Mouse (Mus musculus): ENCODE data around the gene Stx2.

Stx2 gene

DNA sequence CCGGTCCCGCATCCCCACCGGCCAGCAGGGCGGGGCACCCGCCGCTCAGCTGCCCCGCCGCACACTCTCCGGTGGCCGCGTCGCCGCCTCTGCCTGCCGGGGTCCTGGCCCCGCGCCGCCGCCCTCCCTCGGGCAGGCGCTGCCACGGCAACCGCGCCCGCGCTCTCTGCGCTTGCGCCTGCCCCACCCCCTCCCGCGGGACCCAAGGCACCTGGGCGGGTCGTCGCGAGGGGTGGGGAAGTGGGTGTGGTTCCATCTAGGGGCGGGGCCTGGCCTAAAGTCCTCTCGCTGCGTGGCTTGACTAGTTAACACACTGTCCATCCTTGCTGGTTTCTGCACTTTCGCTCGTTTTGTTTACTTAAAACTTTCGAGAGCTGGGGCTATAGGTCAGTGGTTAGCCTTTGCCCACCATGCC is at the start of gene Stx2:
TSS of gene Stx2 (minus strand) at position 163 of the 415 bp plus-strand sequence.
- DNase-seq (ENCODE audit: low spot score), result peak; percentile 85

- no peak for DNase-seq (ENCODE audit: low spot score)
These were observed 46.4 kb upstream of the Stx2 start for GRCm38 (mm10) chr5:129054675-129055284.

DNA sequence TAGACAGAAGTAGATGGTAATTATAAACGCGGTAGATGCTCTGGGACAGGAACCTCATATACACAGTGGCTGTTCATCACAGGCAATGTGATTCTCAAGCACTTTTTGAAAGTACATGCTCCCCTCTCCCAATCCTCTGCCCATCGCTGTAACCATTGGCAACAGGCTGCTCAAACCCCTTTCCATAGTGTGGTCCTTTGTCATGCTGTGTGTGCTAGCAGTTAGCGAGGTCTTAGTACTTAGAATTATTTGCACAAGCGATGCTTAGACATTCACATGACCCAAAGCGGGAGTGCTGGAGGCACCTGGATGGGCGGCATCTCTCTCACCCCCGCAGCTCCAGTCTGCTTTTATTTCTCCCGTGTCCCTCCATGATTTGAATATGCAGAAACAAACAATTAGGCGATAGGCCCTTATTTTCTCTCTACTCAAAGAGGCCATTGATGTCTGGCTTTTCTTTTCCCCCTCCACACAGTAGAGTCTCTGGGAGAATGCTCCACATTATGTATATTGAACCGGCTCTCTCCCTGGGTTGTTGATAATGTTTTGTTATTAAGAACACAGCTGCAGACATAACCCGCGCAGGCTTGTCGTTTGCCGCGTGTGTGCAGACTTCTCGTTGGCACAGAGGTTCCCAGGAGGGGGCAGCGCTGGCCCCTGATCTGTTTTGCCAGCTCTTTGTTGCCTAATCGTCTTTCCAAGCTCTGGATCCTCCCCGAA is 44.4 kb upstream of the Stx2 start:
- DNase-seq (ENCODE audit: low spot score), result no peak

DNA sequence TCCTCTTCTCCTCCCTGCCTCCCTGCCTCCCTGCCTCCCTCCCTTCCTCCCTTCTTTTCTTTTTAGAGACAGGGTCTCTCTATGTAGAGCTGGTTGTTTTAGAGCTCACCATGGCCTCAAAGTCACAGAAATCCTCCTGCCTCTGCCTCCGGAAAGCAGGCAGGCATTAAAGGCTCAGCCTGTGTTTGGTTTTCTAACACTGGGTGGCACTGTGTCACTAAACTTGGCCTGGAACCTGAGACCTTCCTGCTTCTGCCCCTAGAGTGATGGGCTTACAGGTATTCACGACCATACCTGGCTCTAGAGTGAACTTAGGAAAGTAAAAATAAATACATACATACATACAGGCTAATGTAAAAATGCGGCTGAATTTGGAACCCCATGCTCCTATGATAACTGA is 43.5 kb upstream of the Stx2 start:
- no peak for DNase-seq (ENCODE audit: low spot score)

DNA sequence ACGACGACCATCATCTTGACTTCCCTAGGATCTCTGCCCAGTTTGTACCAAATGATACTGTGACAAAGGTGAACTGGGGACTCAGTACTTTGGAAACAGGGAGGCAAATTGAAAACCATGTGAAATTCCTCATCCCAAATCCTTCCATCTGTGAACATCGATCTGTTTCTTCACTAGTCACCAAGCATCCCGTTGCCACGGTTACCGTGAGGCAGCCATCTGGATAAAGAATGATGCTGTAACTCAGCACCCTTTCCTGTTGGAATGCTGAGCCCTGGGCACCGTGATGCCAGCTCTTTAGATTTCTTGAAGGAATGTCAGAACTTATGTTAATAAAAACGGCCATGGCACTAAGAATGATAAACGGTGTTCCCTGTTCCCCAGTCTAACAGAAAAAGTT is 41.0 kb upstream of the Stx2 start:
- no peak for DNase-seq (ENCODE audit: low spot score)

DNA sequence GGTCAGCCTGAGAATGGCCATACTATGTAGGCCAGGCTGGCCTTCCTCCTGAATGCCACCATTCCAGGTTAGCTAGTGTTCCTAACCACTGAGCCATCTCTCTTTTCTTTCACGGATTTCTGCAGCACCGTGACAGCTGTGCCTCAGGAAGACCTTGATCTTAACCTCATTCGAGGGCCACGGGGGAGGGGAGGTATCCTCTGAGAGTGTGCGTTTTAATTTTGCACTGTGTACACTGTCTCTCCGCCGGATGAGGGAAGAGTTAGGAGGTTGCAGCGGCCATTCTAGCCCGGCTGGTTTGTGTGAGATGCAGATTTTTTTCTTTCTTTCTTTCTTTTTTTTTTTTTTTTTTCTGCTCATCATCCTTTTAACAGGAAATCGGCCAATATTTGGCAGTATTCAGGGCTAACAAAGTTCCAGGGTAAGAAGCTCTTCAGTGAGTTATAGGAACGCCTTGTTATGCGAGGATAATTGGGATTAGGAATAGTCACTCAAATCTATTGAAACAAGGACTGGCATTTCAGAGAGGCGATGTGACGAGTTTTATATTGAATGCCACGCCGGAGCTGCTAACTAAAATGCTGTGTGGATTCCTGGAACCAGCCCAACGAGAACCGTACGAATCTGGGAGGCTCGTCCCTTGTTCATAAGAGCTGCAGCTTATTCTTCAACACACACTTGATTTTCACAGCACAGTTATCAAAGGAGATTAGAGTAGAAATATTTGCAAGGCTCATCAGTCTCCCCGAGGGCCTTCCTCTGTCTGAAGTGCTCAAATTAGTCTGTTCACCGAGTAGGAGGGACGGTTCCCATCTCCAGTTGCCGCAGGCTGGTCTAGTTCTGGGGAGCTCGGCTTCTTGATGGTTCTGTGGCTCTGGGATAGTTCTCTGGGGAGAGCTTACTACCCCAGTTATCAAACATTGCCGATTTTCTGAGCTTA is 37.5 kb upstream of the Stx2 start:
- DNase-seq (ENCODE audit: low spot score), result no peak

DNA sequence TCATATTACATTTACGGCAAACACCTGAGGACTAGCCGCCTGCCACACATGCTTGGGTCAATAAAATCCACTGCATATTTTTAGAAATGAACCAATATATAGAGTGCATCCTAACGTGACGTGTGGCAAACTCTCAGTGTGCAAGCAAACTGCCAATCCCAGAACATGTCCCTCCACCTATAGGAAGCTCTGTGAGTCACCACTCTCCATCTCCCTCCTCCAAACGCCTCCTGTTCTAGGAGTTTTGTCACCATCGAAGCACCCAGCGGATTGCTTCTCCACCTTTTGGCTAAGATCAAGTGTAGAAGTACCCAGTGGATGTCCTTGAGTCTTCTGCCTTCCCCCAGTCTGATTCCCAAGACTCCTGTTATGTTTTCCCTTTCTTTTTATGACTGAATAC is 29.4 kb upstream of the Stx2 start:
- no peak for DNase-seq (ENCODE audit: low spot score)

DNA sequence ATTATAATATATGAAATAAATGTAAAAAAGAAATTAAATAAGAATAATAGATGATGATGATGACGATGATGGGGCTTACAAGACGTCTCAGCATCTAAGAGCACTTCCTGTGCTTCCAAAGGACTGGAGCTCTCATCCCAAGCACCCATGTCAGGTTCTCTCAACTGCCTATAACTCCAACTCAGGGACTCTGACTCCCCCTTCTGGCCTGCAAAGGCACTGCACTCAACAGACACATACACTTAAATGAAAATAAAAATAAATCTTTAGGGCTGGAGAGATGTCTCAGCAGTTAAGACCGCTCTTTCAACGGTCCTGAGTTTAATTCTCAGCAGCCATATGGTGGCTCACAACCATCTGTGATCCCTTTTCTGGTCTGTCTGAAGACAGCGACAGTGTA is 28.3 kb upstream of the Stx2 start:
- no peak for DNase-seq (ENCODE audit: low spot score)

- DNase-seq (ENCODE audit: low spot score), result no peak
These were observed 20.9 kb upstream of the Stx2 start for GRCm38 (mm10) chr5:129029131-129029723.

GRCm38 (mm10) chr5:129026637-129027036 is 18.3 kb upstream of the Stx2 start:
- DNase-seq (ENCODE audit: low spot score), result no peak

GRCm38 (mm10) chr5:129026171-129026570 is 17.8 kb upstream of the Stx2 start:
- DNase-seq (ENCODE audit: low spot score), result no peak

DNA sequence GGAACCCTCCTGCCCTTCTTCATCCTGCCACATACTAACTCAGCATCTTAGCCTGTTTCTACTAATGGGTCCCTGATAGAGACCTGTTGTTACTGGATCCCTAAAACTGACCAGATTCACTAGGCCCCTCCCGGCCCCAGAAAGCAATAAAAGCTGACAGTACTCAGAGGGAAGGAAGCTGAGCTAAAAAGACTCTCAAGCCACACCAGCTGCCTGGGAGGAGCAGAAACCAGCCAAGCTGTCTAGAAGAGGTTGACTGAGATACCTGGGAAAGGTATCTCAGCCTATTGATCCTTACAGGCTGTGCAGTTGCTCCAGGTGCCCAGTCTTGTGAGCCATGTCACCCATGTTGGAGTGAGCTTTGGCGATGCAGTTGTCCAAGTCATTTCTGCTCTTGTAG is 17.4 kb upstream of the Stx2 start:
- DNase-seq (ENCODE audit: low spot score), result no peak

DNA sequence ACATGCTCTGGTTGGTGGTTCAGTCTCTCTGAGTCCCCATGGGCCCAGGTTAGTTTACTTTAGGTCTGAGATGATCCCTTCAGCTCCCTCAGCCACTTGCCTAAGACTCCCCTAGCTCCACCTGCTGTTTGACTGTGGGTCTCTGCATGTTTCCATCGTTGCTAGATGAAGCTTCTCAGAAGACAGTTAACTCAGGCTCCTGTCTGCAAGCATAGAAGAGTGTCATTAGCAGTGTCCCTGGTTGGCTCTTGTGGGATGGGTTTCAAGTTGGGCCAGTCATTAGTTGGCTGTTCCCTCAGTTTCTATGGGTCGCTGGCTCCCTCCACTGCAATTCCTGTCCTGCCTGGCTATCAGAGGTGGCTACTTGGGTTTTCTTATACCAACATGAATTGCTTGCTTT is 16.7 kb upstream of the Stx2 start:
- no peak for DNase-seq (ENCODE audit: low spot score)

DNA sequence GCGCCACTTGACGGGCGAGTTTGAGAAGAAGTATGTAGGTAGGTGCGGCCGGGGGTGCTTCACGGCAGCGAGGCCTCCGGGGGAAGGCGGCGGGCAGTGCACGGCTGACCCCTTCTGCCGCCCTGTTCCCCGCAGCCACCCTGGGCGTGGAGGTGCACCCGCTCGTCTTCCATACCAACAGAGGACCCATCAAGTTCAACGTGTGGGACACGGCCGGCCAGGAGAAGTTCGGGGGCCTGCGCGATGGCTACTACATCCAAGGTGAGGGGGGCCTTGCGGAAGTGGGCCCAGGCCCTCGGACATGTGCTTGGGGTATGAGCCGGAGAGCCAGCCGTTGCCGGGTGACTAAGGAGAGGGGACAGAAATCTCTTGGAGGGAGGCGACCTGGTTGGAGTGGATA is 12.4 kb upstream of the Stx2 start:
- no peak for DNase-seq (ENCODE audit: low spot score)

- DNase-seq (ENCODE audit: low spot score), result no peak
These were observed 11.9 kb upstream of the Stx2 start for GRCm38 (mm10) chr5:129020300-129020668.

DNA sequence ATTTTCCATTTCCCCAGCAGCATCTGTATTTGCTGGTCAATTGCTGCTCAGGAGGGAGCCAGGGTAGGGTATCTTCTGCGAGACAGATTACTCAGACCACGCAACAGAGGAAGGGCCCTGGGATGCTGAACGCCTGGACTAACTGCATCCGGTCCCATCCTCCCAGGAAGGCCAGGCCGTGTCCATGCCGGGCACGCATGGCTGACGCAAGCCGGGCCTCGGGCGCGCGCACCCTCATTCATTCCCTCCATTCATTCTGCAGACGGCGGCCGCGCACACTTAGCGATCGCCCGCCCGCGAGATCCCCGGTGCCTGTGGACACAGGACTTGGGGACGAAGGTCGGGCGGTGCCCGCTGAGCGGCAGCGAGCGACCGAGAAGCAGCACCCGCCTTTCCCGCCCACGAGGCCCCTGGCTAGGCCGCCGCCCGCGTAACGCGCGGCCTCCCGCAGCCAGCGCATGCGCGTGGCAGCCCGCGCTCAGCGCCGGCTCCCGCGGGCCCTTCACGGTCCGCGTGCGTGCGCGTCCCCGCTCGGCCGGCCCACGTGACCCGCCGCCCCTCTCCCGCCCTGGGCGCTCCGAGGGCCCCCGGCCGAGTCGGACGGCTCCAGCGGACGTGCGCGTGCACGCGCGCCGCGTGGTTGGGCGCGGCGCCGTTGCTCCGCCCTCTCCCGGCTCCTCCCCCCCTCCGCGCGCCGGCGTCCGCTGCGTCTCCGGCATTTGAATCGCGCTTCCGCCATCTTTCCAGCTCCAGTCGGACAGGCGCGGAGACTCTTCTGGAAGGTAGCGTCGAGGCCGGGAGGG is 11.3 kb upstream of the Stx2 start, which contains the start of gene Ran:
TSS of gene Ran (plus strand) at position 573 of the 803 bp plus-strand sequence.
- DNase-seq (ENCODE audit: low spot score), result peak; percentile 92

- DNase-seq (ENCODE audit: low spot score), result no peak
These were observed 10.6 kb upstream of the Stx2 start for GRCm38 (mm10) chr5:129018782-129019489.

DNA sequence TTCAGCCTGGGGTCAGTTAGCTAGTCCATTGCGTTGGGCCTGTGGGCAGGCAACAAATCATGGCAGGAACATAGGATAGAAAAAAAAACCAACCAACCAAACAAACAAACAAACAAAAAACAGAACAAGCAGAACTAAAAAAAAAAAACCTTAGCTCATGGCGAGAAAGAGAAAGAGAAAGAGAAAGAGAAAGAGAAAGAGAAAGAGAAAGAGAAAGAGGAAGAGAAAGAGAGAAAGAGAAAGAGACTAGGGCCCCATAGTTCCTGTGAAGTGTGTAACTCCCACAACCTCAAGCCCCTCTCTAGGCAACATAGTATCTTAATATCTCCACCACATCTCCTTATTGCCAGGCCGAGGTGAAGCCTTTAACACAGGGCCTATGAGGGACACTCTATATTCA is 8.0 kb upstream of the Stx2 start:
- DNase-seq (ENCODE audit: low spot score), result no peak

DNA sequence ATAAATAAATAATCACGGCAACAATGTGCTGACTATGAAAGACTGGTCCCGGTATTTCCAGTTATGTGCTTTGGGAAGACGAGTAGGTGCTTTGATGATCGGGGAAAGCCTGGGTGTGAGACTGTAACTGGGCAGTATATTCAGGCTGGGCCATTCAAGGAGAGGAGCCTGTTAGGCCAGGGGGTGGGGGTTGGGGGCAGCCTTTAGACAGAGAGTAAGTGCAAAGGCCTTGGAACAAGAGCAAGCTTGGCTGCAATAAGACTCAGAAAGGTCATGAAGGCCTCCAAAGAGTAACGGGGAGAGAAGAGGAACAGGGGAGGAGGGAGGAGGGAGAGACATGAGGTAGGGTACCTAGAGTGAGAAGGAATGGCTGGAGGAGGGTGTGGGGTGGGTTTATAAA is 7.2 kb upstream of the Stx2 start:
- DNase-seq (ENCODE audit: low spot score), result no peak

- no peak for DNase-seq (ENCODE audit: low spot score)
These were observed 6.6 kb upstream of the Stx2 start for GRCm38 (mm10) chr5:129015020-129015419.

DNA sequence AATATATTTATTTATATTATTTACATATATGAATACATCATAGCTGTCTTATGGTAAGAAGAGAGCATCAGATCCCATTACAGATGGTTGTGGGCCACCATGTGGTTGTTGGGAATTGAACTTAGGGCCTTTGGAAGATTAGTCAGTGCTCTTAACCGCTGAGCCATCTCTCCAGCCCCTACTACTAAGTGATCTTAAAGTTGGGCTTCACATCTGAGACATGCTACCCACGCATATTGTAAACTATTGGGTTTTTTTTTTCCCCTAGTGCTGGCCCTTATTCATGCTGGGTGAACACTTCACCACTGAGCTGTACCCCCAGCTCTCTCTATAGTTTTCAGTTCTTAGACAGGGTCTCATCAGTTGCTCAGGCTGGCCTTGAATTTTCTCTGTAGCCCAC is 2.6 kb upstream of the Stx2 start:
- no peak for DNase-seq (ENCODE audit: low spot score)

Data from left cerebral cortex, adult 11 months (tissue).